Mouse (Mus musculus): ENCODE results near the gene Foxc1. TPM values are rescaled to one million over a fixed set of nuclear protein-coding genes. Genes with fewer than 3 reads are reported as not detected.

The Foxc1 gene
- polyA plus RNA-seq, 1 experiment from 2014 or later: 1.4 TPM

DNA sequence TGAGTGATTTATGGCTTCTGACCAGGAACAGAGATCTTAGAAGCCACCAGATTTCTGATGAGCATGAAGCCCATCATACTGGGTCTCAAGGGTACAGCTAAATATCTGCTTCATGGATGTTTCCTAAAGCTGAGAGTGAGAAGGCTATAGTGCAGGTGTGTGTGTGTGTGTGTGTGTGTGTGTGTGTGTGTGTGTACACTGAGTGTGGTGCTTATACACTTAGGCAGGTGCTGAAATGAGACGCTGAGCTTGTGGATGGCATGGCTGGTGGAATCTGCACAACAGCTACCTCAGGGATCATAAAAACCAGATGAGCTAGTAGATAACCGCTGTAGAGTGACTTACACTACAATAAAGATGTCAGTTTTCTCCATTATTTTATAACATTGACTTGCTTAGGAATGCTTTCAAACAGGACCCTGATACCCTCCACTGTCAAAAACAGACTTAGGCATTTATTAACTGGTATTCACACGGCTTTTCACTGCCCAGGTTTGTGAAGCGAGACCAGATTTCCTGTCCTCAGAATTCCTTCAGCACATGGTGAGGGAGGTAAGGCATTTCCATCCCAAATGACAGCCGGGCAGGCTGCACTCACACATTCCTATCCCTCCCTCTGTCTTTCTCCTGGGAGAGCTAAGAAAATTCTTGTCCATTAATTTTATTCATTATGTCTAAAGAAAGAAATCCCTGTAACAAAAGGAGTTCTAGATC lies 43.0 kb downstream of the Foxc1 start:
- Histone ChIP-seq H3K36me3 (no peaks in the 10 kb centered on the region), H3K9ac (no peak overlapping the region), H3K4me2 (no peak overlapping the region)

DNA sequence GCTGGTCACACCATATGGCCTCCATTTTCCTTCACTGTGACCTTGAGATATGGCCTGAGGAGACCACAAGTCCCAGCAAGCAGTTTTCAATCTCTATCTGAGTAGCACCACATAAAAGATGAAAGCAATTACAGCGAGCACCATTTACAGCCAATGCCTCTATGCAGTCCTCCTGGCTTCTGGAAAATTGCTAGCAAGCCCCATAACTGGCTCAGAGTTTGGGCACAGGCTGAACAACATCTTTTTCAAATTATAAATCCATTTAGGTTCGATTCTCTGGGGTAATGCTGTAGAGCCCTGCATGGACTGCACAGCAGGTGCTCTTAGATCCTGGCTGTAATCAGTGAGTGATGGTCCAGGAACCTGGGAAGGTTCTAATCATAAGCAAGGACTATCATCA lies 47.1 kb downstream of the Foxc1 start:
- WGBS: 50% methylated on average over 2 of the region's 2 CpGs
- Histone ChIP-seq H3K27me3 (replicated peaks) (no peaks in the 10 kb centered on the region), H3K4me1 (no peaks in the 10 kb centered on the region), H3K9me3 (no peaks in the 10 kb centered on the region), H3K4me3 (no peak overlapping the region), H3K4me2 (no peak overlapping the region), H3K9ac (no peak overlapping the region), H3K27ac (replicated peaks) (no peak overlapping the region), H3K36me3 (no peaks in the 10 kb centered on the region)
- ATAC-seq (ENCODE audit: extremely low read depth, insufficient number of reproducible peaks, low FRiP score, low TSS enrichment): no peak

More for the DNA sequence above, 43.0 kb downstream of the Foxc1 start:
- WGBS: 45% methylated on average over 5 of the region's 5 CpGs
- Histone ChIP-seq H3K4me1 (no peaks in the 10 kb centered on the region), H3K27me3 (replicated peaks) (no peaks in the 10 kb centered on the region), H3K27ac (replicated peaks) (no peak overlapping the region), H3K9me3 (no peaks in the 10 kb centered on the region), H3K4me3 (no peak overlapping the region)
- no peak for ATAC-seq (ENCODE audit: extremely low read depth, insufficient number of reproducible peaks, low FRiP score, low TSS enrichment)

DNA sequence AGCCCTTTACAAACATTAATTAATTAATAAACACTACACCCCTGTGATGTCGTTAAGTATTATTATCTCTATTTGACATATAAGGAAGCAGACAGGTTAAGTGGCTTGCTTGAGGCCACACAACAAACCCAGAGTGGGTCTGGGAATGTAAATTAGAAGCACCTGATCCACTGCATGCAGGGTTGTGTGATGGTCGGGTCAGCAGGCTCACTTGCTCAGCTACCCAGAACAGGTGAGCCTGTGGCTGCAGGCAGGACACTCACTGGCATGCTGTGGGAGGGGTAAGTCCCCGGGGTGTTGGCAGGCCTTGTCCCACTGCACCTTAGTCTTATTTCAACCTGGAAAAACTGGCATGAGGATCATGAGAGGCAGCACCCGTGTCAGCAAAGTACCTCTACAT lies 47.6 kb downstream of the Foxc1 start:
- H3K9ac ChIP-seq: no peak overlapping the region

DNA sequence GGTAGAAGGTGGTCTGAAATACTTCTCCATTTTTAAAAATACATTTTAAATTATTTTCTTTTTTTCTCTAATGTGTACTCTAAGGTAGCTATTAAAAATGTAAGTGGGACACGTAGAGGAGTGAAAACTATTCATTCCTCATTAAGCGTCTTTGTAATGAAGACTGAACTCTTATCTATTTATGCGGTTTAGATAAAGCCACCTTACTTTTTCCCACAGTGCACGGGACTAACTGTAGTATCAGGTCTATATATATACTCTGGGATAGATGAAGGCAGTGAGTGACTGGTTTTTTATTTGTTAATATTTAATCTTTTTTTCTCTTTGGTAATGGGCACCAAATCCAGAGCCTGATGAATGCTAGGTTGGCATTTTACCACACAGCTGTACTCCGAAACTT lies 53.8 kb downstream of the Foxc1 start:
- WGBS: 74% methylated on average over 5 of the region's 5 CpGs

More for the DNA sequence above, 47.6 kb downstream of the Foxc1 start:
- Histone ChIP-seq H3K9me3 (no peaks in the 10 kb centered on the region), H3K27ac (replicated peaks) (no peak overlapping the region), H3K36me3 (no peaks in the 10 kb centered on the region), H3K4me1 (no peaks in the 10 kb centered on the region), H3K27me3 (replicated peaks) (no peaks in the 10 kb centered on the region), H3K4me3 (no peak overlapping the region), H3K4me2 (no peak overlapping the region)
- ATAC-seq (ENCODE audit: extremely low read depth, insufficient number of reproducible peaks, low FRiP score, low TSS enrichment): no peak
- 68% methylated on average over 4 of the region's 4 CpGs for WGBS

More for the DNA sequence above, 53.8 kb downstream of the Foxc1 start:
- peaks cover 7% of the 10 kb centered on the region for H3K4me1 ChIP-seq
- H3K27ac ChIP-seq (replicated peaks): no peak overlapping the region
- no peak overlapping the region for H3K9ac ChIP-seq
- no peak for ATAC-seq (ENCODE audit: extremely low read depth, insufficient number of reproducible peaks, low FRiP score, low TSS enrichment)
- H3K36me3 ChIP-seq: no peaks in the 10 kb centered on the region
- H3K4me2 ChIP-seq: no peak overlapping the region
- no peaks in the 10 kb centered on the region for H3K9me3 ChIP-seq
- H3K27me3 ChIP-seq (replicated peaks): no peaks in the 10 kb centered on the region
- no peak overlapping the region for H3K4me3 ChIP-seq

Other genes starting within 250 kb of the Foxc1 start
- not detected in 2 replicates for gene A530084C06Rik, start 247.3 kb upstream of the Foxc1 start, polyA plus RNA-seq (2015; fragmentation: Nextera tagmentation; extraction: Ambion mirVana)
- gene Foxf2, start 180.8 kb upstream of the Foxc1 start, polyA plus RNA-seq (2015; fragmentation: Nextera tagmentation; extraction: Ambion mirVana): 1.0 and 1.1 TPM in 2 replicates

Measured in heart, embryonic 13.5 days (tissue).